8 mouse cellular contexts compared by ENCODE assay signal in genomic region chr5:115272812-115273548, GRCm38 (mm10). TPM values are rescaled to one million over a fixed set of nuclear protein-coding genes. Genes with fewer than 3 reads are reported as not detected.
A peak's percentile ranks its signal among the peaks of the same experiment; 100 is the strongest.
DNase-seq lines count a peak whose midpoint lies in the region; ATAC-seq and TF ChIP-seq lines count a peak whose summit lies in the region.

Gene Rnf10 (minus strand): TSS chr5:115272898.

- no peaks in the 10 kb centered on the region for H3K9me3 ChIP-seq in MEL (replicated peaks; ENCODE audit: insufficient read depth, low read length)
- no peaks in the 10 kb centered on the region for H3K9me3 ChIP-seq in lung, embryonic 16.5 days (ENCODE audit: control insufficient read depth, low read length)

- TF ChIP-seq CTCF in MEL (IDR thresholded peaks at IDR 0.05 in 2 of 3, conservative IDR thresholded peaks at IDR 0.05 in 1 of 3; ENCODE audit: control insufficient read depth in 1 of 3, insufficient read depth in 1 of 3, low read depth in 2 of 3, low read length in 3 of 3, poor library complexity in 1 of 3, severe bottlenecking in 1 of 3) = no peak
- TF ChIP-seq CTCF in cerebellum, adult 2 months (IDR thresholded peaks at IDR 0.05; ENCODE audit: borderline replicate concordance, insufficient read depth, low read depth, low read length) = no peak

- 10% methylated on average over 26 of the region's 26 CpGs for WGBS in cerebellum, adult 2 months
- 13% methylated on average over 21 of the region's 26 CpGs for WGBS in lung, embryonic 16.5 days

- TF ChIP-seq RAD21 in MEL (IDR thresholded peaks at IDR 0.05; ENCODE audit: low read depth, low read length) = no peak

- peak within 1 kb of the TSS; percentile 95 for H3K9ac ChIP-seq in MEL (ENCODE audit: control insufficient read depth, low read depth, low read length, poor library complexity, severe bottlenecking)
- H3K9ac ChIP-seq in lung, embryonic 16.5 days (ENCODE audit: low read length) = peak within 1 kb of the TSS; percentile 95

- peak within 1 kb of the TSS; percentile 88 for H3K27ac ChIP-seq in MEL (ENCODE audit: control insufficient read depth, low read depth, low read length)
- peak within 1 kb of the TSS; percentile 85 for H3K27ac ChIP-seq in cerebellum, adult 2 months (ENCODE audit: insufficient read depth, low read length)
- peak within 1 kb of the TSS; percentile 80 for H3K27ac ChIP-seq in lung, embryonic 16.5 days (ENCODE audit: low read length)

- ATAC-seq in hematopoietic stem cell, adult 5-6 weeks (replicated peaks in 1 of 2; ENCODE audit: insufficient read depth in 1 of 2, low FRiP score in 2 of 2, low TSS enrichment in 1 of 2, low read depth in 1 of 2, poor library complexity in 2 of 2, severe bottlenecking in 2 of 2) = peak; percentile 87 to 90
- peak; percentile 94 for ATAC-seq in lung, embryonic 16.5 days (ENCODE audit: low read depth)

- peaks cover 12 to 28% of the 10 kb centered on the region in 2 experiments for H3K4me1 ChIP-seq in MEL (ENCODE audit: control insufficient read depth in 1 of 2, insufficient read depth in 2 of 2, low read length in 2 of 2)
- H3K4me1 ChIP-seq in cerebellum, adult 2 months (ENCODE audit: control insufficient read depth, insufficient read depth, low read length) = peaks cover 7% of the 10 kb centered on the region; the same call in 1 of the 2 replicates
- H3K4me1 ChIP-seq in lung, embryonic 16.5 days (replicated peaks; ENCODE audit: control insufficient read depth, insufficient read depth, low read length) = peaks cover 26% of the 10 kb centered on the region

- DNase-seq in MEL (ENCODE audit: low read depth, low spot score) = peak; percentile 97
- peak; percentile 98 to 99 for DNase-seq in cerebellum, adult 2 months
- DNase-seq in forelimb bud, embryonic 11.5 days (ENCODE audit: low read depth, low spot score) = peak; percentile 98
- peak; percentile 99 for DNase-seq in layer of hippocampus, adult 9-10 months (ENCODE audit: low spot score)
- peak; percentile 98 for DNase-seq in ovary, postnatal 10 days (ENCODE audit: low spot score)
- peak; percentile 95 to 97 for DNase-seq in thymus, postnatal 10 days (ENCODE audit: low spot score in 2 of 2)

- H3K4me3 ChIP-seq in MEL (ENCODE audit: control insufficient read depth in 1 of 2, insufficient read depth in 1 of 2, low read depth in 2 of 2, low read length in 2 of 2) = peak within 1 kb of the TSS; percentile 84 to 92
- peak within 1 kb of the TSS; percentile 88 for H3K4me3 ChIP-seq in cerebellum, adult 2 months (replicated peaks; ENCODE audit: insufficient read depth, low read depth, low read length)
- peak within 1 kb of the TSS; percentile 76 for H3K4me3 ChIP-seq in lung, embryonic 16.5 days (ENCODE audit: low read length)

- peaks cover 6 to 27% of the 10 kb centered on the region in 2 experiments; a peak in 3 of 4 replicates for H3K36me3 ChIP-seq in MEL (ENCODE audit: control insufficient read depth in 1 of 2, insufficient read depth in 2 of 2, low read length in 2 of 2)
- no peaks in the 10 kb centered on the region for H3K36me3 ChIP-seq in lung, embryonic 16.5 days (ENCODE audit: control insufficient read depth, insufficient read depth, low read length)

- TF ChIP-seq EP300 in MEL (IDR thresholded peaks at IDR 0.05; ENCODE audit: low read depth in 1 of 2, low read length in 2 of 2) = no peak

- H3K4me2 ChIP-seq in lung, embryonic 16.5 days (ENCODE audit: low read depth, low read length) = peak within 1 kb of the TSS; percentile 68

- peaks cover 40% of the 10 kb centered on the region for H3K79me2 ChIP-seq in MEL (ENCODE audit: control insufficient read depth, insufficient read depth, low read length, poor library complexity)

- H3K27me3 ChIP-seq in MEL (ENCODE audit: control insufficient read depth in 1 of 2, insufficient read depth in 2 of 2, low read length in 2 of 2) = no peaks in the 10 kb centered on the region
- no peaks in the 10 kb centered on the region for H3K27me3 ChIP-seq in cerebellum, adult 2 months (ENCODE audit: control insufficient read depth, insufficient read depth, low read length)
- no peaks in the 10 kb centered on the region for H3K27me3 ChIP-seq in lung, embryonic 16.5 days (ENCODE audit: control insufficient read depth, insufficient read depth, low read depth, low read length)

- TF ChIP-seq POLR2A in MEL (IDR thresholded peaks at IDR 0.05; ENCODE audit: control insufficient read depth in 1 of 2, insufficient read depth in 1 of 2, low read depth in 1 of 2, low read length in 2 of 2, poor library complexity in 1 of 2) = peak; percentile 96 to 98
- peak; percentile 96 for TF ChIP-seq POLR2A in cerebellum, adult 2 months (IDR thresholded peaks at IDR 0.05; ENCODE audit: borderline replicate concordance, insufficient read depth, low read length)

TF ChIP-seq in MEL, 35 proteins besides CTCF, POLR2A, EP300 and RAD21:
- TF ChIP-seq SMC3 (IDR thresholded peaks at IDR 0.05; ENCODE audit: low read depth, low read length) (no peak), POLR2AphosphoS2 (IDR thresholded peaks at IDR 0.05; ENCODE audit: low read length) (peak; percentile 90), ZNF384 (IDR thresholded peaks at IDR 0.05; ENCODE audit: low read depth, low read length) (peak; percentile 89), TCF12 (IDR thresholded peaks at IDR 0.05; ENCODE audit: low read depth, low read length) (peak; percentile 54), KAT2A (conservative IDR thresholded peaks at IDR 0.05; ENCODE audit: low read depth, low read length) (peak; percentile 90), NELFE (IDR thresholded peaks at IDR 0.05; ENCODE audit: low read depth, low read length) (peak; percentile 99), USF2 (IDR thresholded peaks at IDR 0.05; ENCODE audit: borderline replicate concordance in 1 of 2, insufficient read depth in 1 of 2, low read depth in 1 of 2, low read length in 2 of 2) (no peak), MAZ (IDR thresholded peaks at IDR 0.05; ENCODE audit: low read depth, low read length) (no peak), MYC (IDR thresholded peaks at IDR 0.05; ENCODE audit: low read depth, low read length) (no peak), HCFC1 (IDR thresholded peaks at IDR 0.05; ENCODE audit: low read depth, low read length) (peak; percentile 97), MXI1 (IDR thresholded peaks at IDR 0.05; ENCODE audit: low read depth, low read length) (peak; percentile 77), CHD1 (IDR thresholded peaks at IDR 0.05; ENCODE audit: low read depth, low read length) (0 out of 2 replicates have a peak, but pooled peaks have one; percentile 30), MAX (IDR thresholded peaks at IDR 0.05; ENCODE audit: low read length) (peak; percentile 78), POLR2AphosphoS5 (IDR thresholded peaks at IDR 0.05; ENCODE audit: borderline replicate concordance, low read depth, low read length) (0 out of 2 replicates have a peak, but pooled peaks have one; percentile 46), ETS1 (IDR thresholded peaks at IDR 0.05; ENCODE audit: low read depth, low read length) (no peak; the same call in 1 of the 2 replicates), MAFK (IDR thresholded peaks at IDR 0.05; ENCODE audit: borderline replicate concordance, low read depth, low read length) (no peak), TBP (IDR thresholded peaks at IDR 0.05; ENCODE audit: low read depth, low read length) (peak; percentile 99), ELF1 (IDR thresholded peaks at IDR 0.05; ENCODE audit: low read depth, low read length) (peak; percentile 97), MEF2A (IDR thresholded peaks at IDR 0.05; ENCODE audit: extremely low read depth, insufficient replicate concordance, low read depth, low read length, poor library complexity, severe bottlenecking) (peak; percentile 42; the same call in 1 of the 2 replicates), GATA1 (IDR thresholded peaks at IDR 0.05; ENCODE audit: low read depth, low read length) (no peak), BHLHE40 (IDR thresholded peaks at IDR 0.05; ENCODE audit: borderline replicate concordance, low read depth, low read length) (no peak), SIN3A (IDR thresholded peaks at IDR 0.05; ENCODE audit: low read length) (peak; percentile 90), E2F4 (IDR thresholded peaks at IDR 0.05; ENCODE audit: borderline replicate concordance, low read depth, low read length) (no peak), ZMIZ1 (IDR thresholded peaks at IDR 0.05; ENCODE audit: low read depth, low read length) (peak; percentile 97), ZC3H11A (IDR thresholded peaks at IDR 0.05; ENCODE audit: low read depth, low read length) (no peak)

RNA-seq across cellular contexts. Expression of gene Rnf10, which starts in this region (rescaled TPM):
- 44.4 and 57.3 TPM in 2 replicates for total RNA-seq in MEL (2012; rRNA removed)
- 100 to 1,000 TPM; 165 to 254 TPM for polyA plus RNA-seq in MEL (2012; ENCODE audit: insufficient read depth in 1 of 2, insufficient read length in 2 of 2, low read depth in 1 of 2, low replicate concordance in 2 of 2, missing spikeins in 1 of 2)
- polyA plus RNA-seq in cerebellum, adult 2 months (2012; rRNA removed) = 141 and 151 TPM in 2 replicates
- total RNA-seq in hematopoietic stem cell, adult 5-6 weeks (2017) = 50.7 and 55.9 TPM in 2 replicates
- polyA plus RNA-seq in lung, embryonic 16.5 days (2015; fragmentation: Nextera tagmentation; extraction: Ambion mirVana) = 115 and 116 TPM in 2 replicates

Comparison
In these comparisons a context has a peak if more than half of its experiments do, and no peak if none do; other contexts are left out.
1. Peak in every context shown above with its lines: DNase-seq, ATAC-seq, H3K4me3 ChIP-seq and H3K27ac ChIP-seq.